Mouse (Mus musculus) intestine, postnatal 0 days (tissue): ENCODE data around the gene Lgals12. TPM values are rescaled to one million over a fixed set of nuclear protein-coding genes. Genes with fewer than 3 reads are reported as not detected.

Source experiments
- ATAC-seq: fragments of 200-750 bp; cut with Nextera tagmentation; 2 replicates; pipeline ENCODE4 v1.8.0; 2017; ENCODE audit warnings: mild to moderate bottlenecking, moderate TSS enrichment, moderate library complexity
- H3K27ac ChIP-seq: fragments of 300-500 bp; sonication (generic); 2 replicates; pipeline ENCODE4 v1.5.1; 2014; ENCODE audit warnings: mild to moderate bottlenecking, low read depth, low read length, moderate library complexity
- H3K27me3 ChIP-seq: fragments of 300-500 bp; sonication (generic); replicated peaks from 2 replicates; pipeline ENCODE4 v1.6.1; 2014; ENCODE audit warnings: low read length, mixed read lengths; ENCODE audit not compliant: control insufficient read depth, insufficient read depth
- H3K36me3 ChIP-seq: fragments of 300-500 bp; sonication (generic); 2 replicates; pipeline ENCODE4 v1.6.1; 2014; ENCODE audit warnings: mild to moderate bottlenecking, moderate library complexity; ENCODE audit not compliant: control insufficient read depth, insufficient read depth
- H3K4me1 ChIP-seq: fragments of 300-500 bp; sonication (generic); replicated peaks from 2 replicates; pipeline ENCODE4 v1.6.1; 2014; ENCODE audit warnings: antibody characterized with exemption, low read length, mixed read lengths; ENCODE audit not compliant: control insufficient read depth, insufficient read depth
- H3K4me2 ChIP-seq: fragments of 300-500 bp; sonication (generic); replicated peaks from 2 replicates; pipeline ENCODE4 v1.6.1; 2014; ENCODE audit warnings: low read depth, mild to moderate bottlenecking, moderate library complexity
- H3K4me3 ChIP-seq: fragments of 300-500 bp; sonication (generic); 2 replicates; pipeline ENCODE4 v1.5.1; 2014; ENCODE audit warnings: low read depth, low read length
- H3K9ac ChIP-seq: fragments of 300-500 bp; sonication (generic); 2 replicates; pipeline ENCODE4 v1.6.1; 2014; ENCODE audit warnings: mild to moderate bottlenecking, low read depth, low read length
- H3K9me3 ChIP-seq: fragments of 300-500 bp; sonication (generic); 2 replicates; pipeline ENCODE4 v1.6.1; 2016; ENCODE audit warnings: mixed run types; ENCODE audit not compliant: control insufficient read depth
- CTCF ChIP-seq: sonication (generic); IDR thresholded peaks from 2 replicates; pipeline ENCODE4 v1.5.1; 2016; ENCODE audit warnings: low read depth, mild to moderate bottlenecking, control low read depth, antibody characterized with exemption, moderate library complexity
- whole genome bisulfite sequencing: fragments of 180-500 bp; shearing (Covaris S2); extraction: QIAGEN DNeasy Blood & Tissue Kit; methylation state at CpG from one replicate; pipeline ENCODE4 v1.1.7; 2014; 5-methylcytosine and 5-hydroxymethylcytosine counted together
- polyA plus RNA-seq: library from polyadenylated mRNA; unstranded; fragments of >200 nt; fragmentation: Nextera tagmentation; extraction: Ambion mirVana; gene quantifications from 2 replicates; pipeline ENCODE4 v1.2.1, GENCODE M21; 2015

Gene Lgals12
- polyA plus RNA-seq, 1 experiment from 2014 or later: 0.38 TPM

DNA sequence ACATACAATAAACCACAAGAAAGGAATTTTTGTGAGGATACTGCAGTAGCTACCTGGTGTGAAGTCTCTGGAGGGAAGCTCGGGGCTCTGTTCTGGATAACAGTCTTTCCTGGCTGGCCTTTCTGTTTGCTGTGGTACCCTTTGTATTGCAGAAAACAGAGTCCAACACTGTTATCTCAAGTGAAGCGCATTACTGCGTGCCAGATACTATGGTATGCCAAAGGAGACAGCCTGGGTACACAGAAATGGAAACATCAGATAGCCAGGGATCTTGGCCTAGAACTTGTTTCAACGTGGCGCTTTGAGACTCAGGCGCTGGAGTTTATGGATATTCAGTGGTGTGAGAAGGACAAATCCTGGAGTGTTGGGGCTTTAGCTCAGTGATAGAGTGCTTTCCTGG is 21.2 kb downstream of the Lgals12 start:
- H3K27me3 ChIP-seq: no peaks in the 10 kb centered on the region
- no peak for ATAC-seq
- H3K27ac ChIP-seq: no peak overlapping the region
- no peak overlapping the region for H3K4me3 ChIP-seq
- H3K4me2 ChIP-seq: no peak overlapping the region
- no peaks in the 10 kb centered on the region for H3K9me3 ChIP-seq
- WGBS: 94% methylated on average over 6 of the region's 6 CpGs
- no peaks in the 10 kb centered on the region for H3K4me1 ChIP-seq
- no peak overlapping the region for H3K9ac ChIP-seq
- TF ChIP-seq CTCF: no peak
- H3K36me3 ChIP-seq: no peaks in the 10 kb centered on the region

DNA sequence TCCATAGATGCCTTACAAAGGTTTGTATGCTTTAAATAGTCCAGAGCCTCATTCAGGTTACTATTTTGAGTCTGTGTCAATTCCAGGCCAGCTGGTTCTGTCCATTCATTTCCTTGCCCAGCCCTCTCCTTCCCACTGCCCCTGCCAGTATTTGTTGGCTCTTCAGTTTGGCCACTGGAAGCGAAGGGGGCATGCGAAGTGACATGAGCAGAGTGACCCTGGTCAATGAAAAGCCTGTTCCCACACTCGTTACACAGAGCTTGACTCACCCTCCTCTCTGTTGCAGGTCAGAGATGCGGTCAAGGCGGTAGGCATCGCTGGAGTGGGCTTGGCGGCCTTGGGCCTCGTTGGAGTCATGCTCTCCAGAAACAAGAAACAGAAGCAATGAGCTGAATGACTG is 21.7 kb downstream of the Lgals12 start:
- H3K36me3 ChIP-seq: no peaks in the 10 kb centered on the region
- H3K27ac ChIP-seq: no peak overlapping the region
- H3K4me3 ChIP-seq: no peak overlapping the region
- no peak for TF ChIP-seq CTCF
- H3K4me1 ChIP-seq: no peaks in the 10 kb centered on the region
- no peak overlapping the region for H3K4me2 ChIP-seq
- H3K9ac ChIP-seq: no peak overlapping the region
- no peaks in the 10 kb centered on the region for H3K27me3 ChIP-seq
- 87% methylated on average over 8 of the region's 8 CpGs for WGBS
- H3K9me3 ChIP-seq: no peaks in the 10 kb centered on the region
- no peak for ATAC-seq

DNA sequence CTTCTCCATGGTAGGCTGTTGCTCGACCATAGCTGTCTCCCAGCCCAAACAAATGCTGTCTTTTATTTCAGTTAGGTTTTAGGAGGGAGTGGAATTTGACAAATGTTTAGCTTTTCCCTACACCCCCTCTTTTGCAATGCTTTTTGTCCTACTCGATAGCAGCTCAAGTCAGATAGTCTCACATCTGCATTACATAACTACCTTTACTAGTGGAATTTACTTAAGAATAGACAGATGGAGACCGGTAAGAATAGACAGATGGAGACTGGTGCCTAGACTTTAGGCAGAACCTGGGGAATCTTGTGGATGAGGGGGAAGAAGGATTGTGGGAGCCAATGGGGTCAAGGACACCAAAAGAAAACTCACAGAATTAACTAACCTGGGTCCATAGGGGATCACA is 23.4 kb downstream of the Lgals12 start:
- Histone ChIP-seq H3K4me1 (no peaks in the 10 kb centered on the region), H3K9ac (no peak overlapping the region), H3K27ac (no peak overlapping the region), H3K9me3 (no peaks in the 10 kb centered on the region), H3K27me3 (no peaks in the 10 kb centered on the region), H3K36me3 (no peaks in the 10 kb centered on the region), H3K4me2 (no peak overlapping the region), H3K4me3 (no peak overlapping the region)
- TF ChIP-seq CTCF: no peak
- 81% methylated on average over 3 of the region's 3 CpGs for WGBS
- ATAC-seq: no peak

DNA sequence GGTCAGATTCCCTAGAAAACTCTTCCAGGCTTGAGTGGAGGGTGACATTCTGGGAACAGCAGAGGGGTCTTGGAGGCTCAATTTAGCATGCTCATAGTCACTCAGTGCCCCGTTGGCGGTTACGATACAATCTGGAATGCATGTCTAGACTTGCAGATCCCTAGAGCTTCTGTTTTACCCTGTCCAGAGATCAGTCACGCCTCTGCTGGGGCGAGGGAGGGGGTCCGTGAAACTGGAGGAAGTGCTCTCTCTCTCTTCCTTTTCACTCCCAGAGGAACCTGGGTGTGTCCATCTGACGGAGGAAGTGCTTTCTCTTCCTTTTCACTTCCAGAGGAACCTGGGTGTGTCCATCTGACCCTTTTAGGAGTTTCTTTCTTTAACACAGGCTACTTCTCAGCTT is 23.9 kb downstream of the Lgals12 start:
- no peak for ATAC-seq
- no peaks in the 10 kb centered on the region for H3K27me3 ChIP-seq
- H3K4me1 ChIP-seq: no peaks in the 10 kb centered on the region
- H3K9ac ChIP-seq: no peak overlapping the region
- H3K27ac ChIP-seq: no peak overlapping the region
- H3K36me3 ChIP-seq: no peaks in the 10 kb centered on the region
- WGBS: 57% methylated on average over 7 of the region's 7 CpGs
- TF ChIP-seq CTCF: no peak
- H3K4me2 ChIP-seq: no peak overlapping the region
- H3K9me3 ChIP-seq: no peaks in the 10 kb centered on the region
- no peak overlapping the region for H3K4me3 ChIP-seq

DNA sequence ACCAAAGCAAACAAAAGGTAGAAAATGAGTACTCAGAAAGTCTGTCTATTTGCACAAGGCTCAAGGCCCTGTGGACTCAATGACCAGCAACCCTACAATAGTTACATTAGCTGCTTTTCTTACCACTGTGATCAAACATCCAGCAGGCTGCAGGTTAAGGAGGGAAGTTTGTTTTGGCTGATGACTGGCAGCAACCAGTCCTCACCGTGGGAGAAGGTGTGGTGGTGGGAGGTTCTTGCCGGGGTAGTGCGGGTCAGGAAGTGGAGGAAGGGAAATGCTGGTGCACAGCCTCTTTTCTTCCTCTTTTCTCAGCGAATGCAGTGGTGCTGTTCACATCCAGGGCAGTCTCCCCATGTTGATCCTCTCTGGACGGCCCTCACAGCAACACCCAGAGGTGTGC is 26.0 kb downstream of the Lgals12 start:
- Histone ChIP-seq H3K9ac (no peak overlapping the region), H3K4me1 (no peaks in the 10 kb centered on the region), H3K4me3 (no peak overlapping the region), H3K27ac (no peak overlapping the region), H3K27me3 (no peaks in the 10 kb centered on the region), H3K36me3 (no peaks in the 10 kb centered on the region), H3K4me2 (no peak overlapping the region), H3K9me3 (no peaks in the 10 kb centered on the region)
- ATAC-seq: peak; percentile 56; the same call in 1 of the 2 replicates
- WGBS: 17% methylated on average over 5 of the region's 5 CpGs
- no peak for TF ChIP-seq CTCF

DNA sequence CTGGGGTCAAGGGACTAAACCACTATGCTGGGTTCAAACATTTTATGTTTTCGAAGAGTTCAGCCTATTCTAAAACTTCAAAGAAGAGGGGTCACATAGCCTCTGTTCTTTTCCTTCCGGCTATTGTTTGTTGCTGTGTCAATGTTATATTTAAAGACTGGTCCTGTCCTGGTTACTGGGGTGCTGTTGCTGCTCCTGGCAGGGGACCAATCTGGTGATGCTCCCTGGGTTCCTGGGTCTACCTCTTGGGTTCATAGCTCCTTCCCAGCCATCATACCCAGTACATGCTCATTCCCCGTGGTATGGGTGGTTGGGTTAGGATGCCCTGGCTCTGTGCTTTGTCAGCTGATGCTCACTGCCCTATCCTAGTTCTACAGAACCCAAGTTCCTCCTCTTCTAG is 29.3 kb downstream of the Lgals12 start:
- no peaks in the 10 kb centered on the region for H3K4me1 ChIP-seq
- WGBS: 78% methylated on average over 3 of the region's 3 CpGs
- H3K9ac ChIP-seq: no peak overlapping the region
- H3K27ac ChIP-seq: no peak overlapping the region
- H3K4me3 ChIP-seq: no peak overlapping the region
- H3K27me3 ChIP-seq: no peaks in the 10 kb centered on the region
- H3K9me3 ChIP-seq: no peaks in the 10 kb centered on the region
- no peak overlapping the region for H3K4me2 ChIP-seq
- ATAC-seq: no peak
- no peaks in the 10 kb centered on the region for H3K36me3 ChIP-seq
- no peak for TF ChIP-seq CTCF

DNA sequence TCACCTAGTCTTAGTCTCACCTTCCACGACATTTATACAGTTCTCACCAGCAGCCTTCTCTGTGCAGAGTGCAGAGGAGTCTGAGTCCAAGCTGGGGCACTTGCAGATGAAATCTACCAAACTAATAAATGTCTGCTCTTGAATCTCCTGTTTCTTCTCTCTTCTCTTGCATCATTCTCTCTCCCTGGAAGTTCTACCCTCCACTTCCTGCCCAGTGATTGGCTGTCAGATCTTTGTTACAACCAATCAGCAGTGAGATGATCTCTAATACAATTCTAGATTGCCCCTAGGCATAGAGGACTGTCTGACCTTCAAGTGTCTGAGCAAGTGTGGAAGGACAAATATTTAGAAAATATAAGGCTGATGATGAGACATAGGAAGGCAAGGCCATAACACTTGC is 30.8 kb downstream of the Lgals12 start:
- Histone ChIP-seq H3K4me1 (no peaks in the 10 kb centered on the region), H3K4me2 (no peak overlapping the region), H3K4me3 (no peak overlapping the region), H3K36me3 (no peaks in the 10 kb centered on the region), H3K27me3 (no peaks in the 10 kb centered on the region), H3K9ac (no peak overlapping the region), H3K27ac (no peak overlapping the region), H3K9me3 (no peaks in the 10 kb centered on the region)
- TF ChIP-seq CTCF: no peak
- ATAC-seq: no peak
- 71% methylated on average over 1 of the region's 1 CpGs for WGBS
